Mouse (Mus musculus): Measurements from ENCODE around the gene Creg1. TPM values are rescaled to one million over a fixed set of nuclear protein-coding genes. Genes with fewer than 3 reads are reported as not detected.

The Creg1 gene
- polyA plus RNA-seq, 1 experiment from 2014 or later, result 31.6 TPM

DNA sequence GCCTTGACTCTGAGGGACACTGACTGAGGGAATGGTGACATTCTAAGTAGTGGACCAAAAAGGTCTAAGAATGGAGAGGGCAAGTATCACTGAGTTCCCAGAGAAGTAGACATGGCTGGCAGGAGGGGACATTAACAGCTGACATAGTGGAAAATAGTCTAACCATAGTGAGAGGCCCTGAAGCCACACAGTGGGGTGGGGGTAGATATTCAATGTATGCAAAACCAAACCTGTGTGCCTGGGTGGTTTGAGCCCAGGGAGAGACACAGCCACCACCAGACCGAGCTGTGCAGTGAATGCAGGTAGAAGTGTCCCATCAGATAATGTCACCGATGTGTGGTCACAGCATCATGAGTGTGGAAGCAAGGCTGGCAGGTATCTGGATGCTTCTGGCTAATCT is 58.5 kb downstream of the Creg1 start:
- Histone ChIP-seq H3K36me3 (no peaks in the 10 kb centered on the region), H3K27ac (no peak overlapping the region), H3K4me3 (no peak overlapping the region), H3K4me2 (no peak overlapping the region), H3K9ac (no peak overlapping the region), H3K9me3 (no peaks in the 10 kb centered on the region), H3K27me3 (peaks cover 51% of the 10 kb centered on the region), H3K4me1 (replicated peaks) (peaks cover 14% of the 10 kb centered on the region)
- ATAC-seq (ENCODE audit: low FRiP score), result no peak
- WGBS, result 92% methylated on average over 2 of the region's 2 CpGs

Other genes with a start within 250 kb of the Creg1 start
- 151 and 157 TPM in 2 replicates for gene Mpzl1, start 129.2 kb upstream of the Creg1 start, polyA plus RNA-seq (2015; fragmentation: Nextera tagmentation; extraction: Ambion mirVana)
- 12.4 and 13.5 TPM in 2 replicates for gene Rcsd1, start 54.0 kb upstream of the Creg1 start, polyA plus RNA-seq (2015; fragmentation: Nextera tagmentation; extraction: Ambion mirVana)
- gene Cd247, start 24.9 kb downstream of the Creg1 start, polyA plus RNA-seq (2015; fragmentation: Nextera tagmentation; extraction: Ambion mirVana), result 0.60 and 1.5 TPM in 2 replicates
- gene Pou2f1, start 238.9 kb downstream of the Creg1 start, polyA plus RNA-seq (2015; fragmentation: Nextera tagmentation; extraction: Ambion mirVana), result 21.0 and 22.2 TPM in 2 replicates

Data from hindbrain, embryonic 13.5 days (tissue).